Mouse (Mus musculus) inflammation-experienced regulatory T-cells (primary cell): ENCODE results near the gene Dtx4. TPM values are rescaled to one million over a fixed set of nuclear protein-coding genes. Genes with fewer than 3 reads are reported as not detected.

ENCODE experiments used
- polyA plus RNA-seq, 2 experiments: library from polyadenylated mRNA; unstranded; fragments of 100-300 nt; shearing (Covaris generic); gene quantifications; one replicate each; pipeline ENCODE4 v1.2.1; 2017

Gene Dtx4
- 1 to 10 TPM; 7.9 to 9.0 TPM for polyA plus RNA-seq

DNA sequence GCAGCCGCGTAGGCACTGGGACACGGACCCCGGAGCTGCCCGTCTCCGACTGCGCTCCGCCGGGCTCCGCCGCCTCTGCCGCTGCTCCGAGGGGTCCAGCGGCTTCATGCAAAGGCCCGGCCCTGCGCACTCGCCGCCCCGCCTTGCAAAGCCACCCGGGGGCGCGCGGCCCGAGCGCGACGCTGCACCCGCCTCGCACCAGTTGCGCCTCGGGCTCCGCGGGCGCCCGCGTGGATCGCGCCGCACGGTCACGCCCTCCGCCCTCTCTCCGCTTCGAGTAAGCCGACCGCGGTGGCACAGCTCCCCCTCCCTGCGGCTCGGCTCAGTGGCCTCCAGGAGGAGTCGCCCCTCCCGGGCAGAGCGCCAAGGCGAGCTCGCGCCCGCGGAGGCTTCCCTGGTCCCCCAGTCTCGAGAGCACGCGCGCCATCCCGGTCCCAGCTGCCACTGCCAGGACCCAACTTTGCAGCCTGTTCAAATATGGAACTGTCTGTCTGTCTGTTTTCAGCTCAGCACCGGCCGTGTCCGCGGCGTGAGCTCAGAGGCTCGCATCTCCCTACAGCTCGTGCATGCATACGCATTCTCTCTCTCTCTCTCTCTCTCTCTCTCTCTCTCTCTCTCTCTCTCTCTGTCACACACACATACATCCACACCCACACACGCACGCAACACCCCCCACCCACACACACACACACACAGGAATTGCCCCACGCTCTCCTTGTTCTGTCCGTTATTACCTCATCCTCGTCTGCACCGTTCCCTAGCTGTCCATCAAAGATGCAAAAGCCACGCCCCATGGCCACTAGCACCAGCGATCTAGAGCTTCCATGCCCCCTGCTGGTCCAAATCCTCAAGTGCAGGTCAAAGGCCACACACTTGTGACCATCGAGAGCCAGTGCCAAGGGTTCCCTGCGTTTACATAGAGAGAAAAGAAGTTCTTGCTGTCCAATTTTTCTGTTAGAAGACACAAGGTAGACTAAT, at the start of gene Dtx4:
Gene Dtx4, minus strand, starts transcription at position 85 of the 978 bp plus-strand sequence.

DNA sequence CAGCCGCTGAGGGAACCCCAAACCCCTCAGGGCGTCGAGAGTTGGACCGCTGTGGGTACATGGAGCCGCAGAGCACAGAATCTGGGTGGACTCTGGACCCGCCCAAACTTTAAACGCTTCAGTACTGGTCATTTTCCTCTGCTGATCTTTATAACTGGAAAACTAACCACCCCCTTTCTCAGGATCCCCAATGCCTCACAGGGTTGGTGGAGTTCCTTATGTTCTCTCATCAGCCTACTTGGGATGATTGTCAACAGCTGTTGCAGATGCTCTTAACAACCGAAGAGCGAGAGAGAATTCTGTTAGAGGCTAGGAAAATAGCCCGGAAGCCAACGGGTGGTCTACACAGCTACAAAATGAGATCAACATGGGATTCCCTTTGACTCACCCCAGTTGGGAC, 44.2 kb upstream of the Dtx4 start, which contains the start of gene Fam111a:
Gene Fam111a, plus strand, starts transcription at position 301 of the 400 bp plus-strand sequence.

DNA sequence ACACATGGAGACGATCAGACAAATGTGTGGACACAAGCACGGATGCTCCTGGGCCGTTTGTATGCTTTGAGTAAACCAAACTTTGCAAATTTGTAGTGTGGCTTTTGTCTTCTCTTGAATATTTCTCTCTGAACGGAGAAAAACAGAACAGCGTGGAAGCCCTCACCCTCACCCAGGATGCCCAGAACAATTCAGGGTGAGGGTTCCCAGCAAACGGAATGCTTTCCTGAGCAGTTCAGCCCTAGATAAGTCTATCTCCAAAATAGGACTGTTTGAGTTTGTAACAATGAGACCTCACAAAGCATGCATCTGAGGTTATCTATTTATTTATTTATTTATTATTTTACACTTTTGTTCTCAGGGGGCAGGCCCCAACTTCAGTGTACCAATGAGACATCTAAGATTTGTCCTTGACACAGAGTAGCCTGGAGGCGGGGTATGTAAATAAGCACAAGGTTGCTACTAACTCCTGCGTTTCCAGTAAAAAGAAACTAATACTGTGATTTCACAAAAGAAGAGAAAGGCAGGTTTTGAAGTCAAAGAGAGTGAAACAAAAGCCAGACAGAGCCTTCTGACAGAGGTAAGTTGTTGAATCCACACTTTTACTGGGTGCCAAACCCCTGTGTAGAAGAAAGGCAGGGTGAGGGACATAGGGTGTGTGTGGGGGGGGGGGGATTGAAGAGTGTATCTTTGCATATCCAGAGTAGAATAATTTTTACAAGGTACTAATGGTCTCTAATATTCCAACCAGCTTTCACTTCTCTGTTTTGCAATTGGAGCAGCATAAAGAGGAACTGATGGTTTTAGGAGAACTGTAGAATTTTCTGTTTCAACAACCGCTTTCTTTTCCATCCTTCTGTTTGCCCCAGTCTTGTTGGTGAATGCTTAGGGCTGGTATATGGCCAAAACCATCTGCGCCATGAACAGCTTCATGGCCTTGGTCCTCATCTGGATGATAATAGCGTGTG, 40.7 kb downstream of the Dtx4 start, which contains the start of gene Mpeg1:
Gene Mpeg1, plus strand, starts transcription at position 498 of the 968 bp plus-strand sequence.

DNA sequence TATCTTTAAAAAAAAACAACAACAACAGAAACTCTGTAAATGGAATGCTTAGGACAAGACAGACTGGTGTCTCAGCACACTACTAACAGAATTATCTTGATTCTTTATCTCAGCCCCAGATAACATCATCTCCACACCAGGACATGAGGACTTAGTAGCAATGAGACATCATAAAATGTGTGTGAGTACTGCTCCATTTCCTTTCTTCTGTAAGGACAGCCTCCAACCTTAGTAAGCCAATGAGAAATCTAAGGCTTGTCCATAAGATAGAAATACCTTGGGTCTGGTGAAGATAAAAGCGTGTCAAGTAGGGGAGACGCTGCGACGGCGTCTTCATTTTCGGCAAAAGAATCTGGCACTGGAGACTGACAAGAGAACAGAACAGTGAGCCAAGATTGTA, 73.6 kb downstream of the Dtx4 start, which contains the start of gene Pfpl:
Gene Pfpl, plus strand, starts transcription at position 301 of the 400 bp plus-strand sequence.

DNA sequence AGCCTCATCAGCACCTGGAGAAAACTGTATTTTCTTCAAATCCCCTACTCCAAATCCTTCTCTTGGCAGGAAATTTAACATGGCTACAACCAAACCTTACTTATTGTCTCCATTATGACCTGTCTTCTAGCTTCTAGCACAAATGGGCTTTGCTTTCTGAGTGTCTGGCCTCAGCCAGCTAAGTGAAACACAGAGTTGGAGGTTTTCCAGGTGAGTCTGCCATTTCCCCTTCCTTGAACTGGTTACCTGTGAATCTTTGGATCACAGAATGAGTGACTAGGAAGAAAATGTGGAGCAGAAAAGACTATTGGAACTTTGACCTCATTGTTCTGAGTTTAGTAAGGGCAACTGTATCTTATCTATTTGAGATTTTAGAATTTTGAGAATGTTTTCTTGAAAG, 83.9 kb downstream of the Dtx4 start, which contains the start of gene Olfr1441:
Gene Olfr1441, plus strand, starts transcription at position 73 of the 400 bp plus-strand sequence.

Other genes with a start within 250 kb of the Dtx4 start
- gene Olfr235, start 240.4 kb downstream of the Dtx4 start, polyA plus RNA-seq, result under 1 TPM in 1 of 2 experiments, not detected in 1; 0.60 TPM
- not detected for gene Olfr1434, start 221.6 kb downstream of the Dtx4 start, polyA plus RNA-seq
- not detected for gene Olfr1436, start 202.3 kb downstream of the Dtx4 start, polyA plus RNA-seq
- under 1 TPM in 1 of 2 experiments, not detected in 1; 0.11 TPM for gene Olfr1437, start 176.4 kb downstream of the Dtx4 start, polyA plus RNA-seq
- under 1 TPM; 0.08 to 0.71 TPM for gene Olfr1438-ps1, start 165.5 kb downstream of the Dtx4 start, polyA plus RNA-seq
- gene Olfr1440, start 114.2 kb downstream of the Dtx4 start, polyA plus RNA-seq, result under 1 TPM in 1 of 2 experiments, not detected in 1; 0.23 TPM
- not detected for gene Olfr1441, start 84.0 kb downstream of the Dtx4 start, polyA plus RNA-seq
- gene Pfpl, start 73.5 kb downstream of the Dtx4 start, polyA plus RNA-seq, result under 1 TPM; 0.11 to 0.21 TPM
- 1 to 10 TPM in 1 of 2 experiments, under 1 TPM in 1; 0.04 to 1.4 TPM for gene Mpeg1, start 40.7 kb downstream of the Dtx4 start, polyA plus RNA-seq
- 10 to 100 TPM; 42.0 to 45.4 TPM for gene Fam111a, start 44.3 kb upstream of the Dtx4 start, polyA plus RNA-seq
- under 1 TPM in 1 of 2 experiments, not detected in 1; 0.37 TPM for gene Gm4952, start 98.5 kb upstream of the Dtx4 start, polyA plus RNA-seq
- not detected for gene Glyat, start 131.9 kb upstream of the Dtx4 start, polyA plus RNA-seq
- under 1 TPM in 1 of 2 experiments, not detected in 1; 0.93 TPM for gene Olfr1442, start 169.0 kb upstream of the Dtx4 start, polyA plus RNA-seq
- gene Olfr1443, start 176.7 kb upstream of the Dtx4 start, polyA plus RNA-seq, result not detected
- gene Keg1, start 194.3 kb upstream of the Dtx4 start, polyA plus RNA-seq, result not detected